Mouse (Mus musculus): ENCODE results near the gene Pak7. TPM values are rescaled to one million over a fixed set of nuclear protein-coding genes. Genes with fewer than 3 reads are reported as not detected.
A peak's percentile ranks its signal among the peaks of the same experiment; 100 is the strongest.

Gene Pak7
- 29.2 and 34.8 TPM in 2 replicates for polyA plus RNA-seq (2012; rRNA removed)

- peak within 1 kb of the TSS; percentile 53 for H3K27ac ChIP-seq (ENCODE audit: insufficient read depth, low read length)
- TF ChIP-seq POLR2A (IDR thresholded peaks at IDR 0.05; ENCODE audit: extremely low read depth, insufficient read depth, low read length), result peak; percentile 44; the same call in 1 of the 2 replicates
- TF ChIP-seq CTCF (IDR thresholded peaks at IDR 0.05; ENCODE audit: extremely low read depth, insufficient read depth, low read length), result no peak
Observed at GRCm38 (mm10) chr2:136387181-136388131, at the start of gene Pak7. Pak7 (minus strand) TSS chr2:136387967.

GRCm38 (mm10) chr2:136425561-136425960, 37.8 kb upstream of the Pak7 start:
- Histone ChIP-seq H3K4me3 (ENCODE audit: insufficient read depth, low read length) (no peak overlapping the region), H3K27ac (ENCODE audit: insufficient read depth, low read length) (no peak overlapping the region), H3K4me1 (ENCODE audit: control insufficient read depth, insufficient read depth, low read length) (no peaks in the 10 kb centered on the region)
- no peak for TF ChIP-seq POLR2A (IDR thresholded peaks at IDR 0.05; ENCODE audit: extremely low read depth, insufficient read depth, low read length)
- TF ChIP-seq CTCF (IDR thresholded peaks at IDR 0.05; ENCODE audit: extremely low read depth, insufficient read depth, low read length), result no peak

More at GRCm38 (mm10) chr2:136387181-136388131, at the start of gene Pak7:
- Histone ChIP-seq H3K4me3 (ENCODE audit: insufficient read depth, low read length) (peak within 1 kb of the TSS; percentile 89), H3K4me1 (ENCODE audit: control insufficient read depth, insufficient read depth, low read length) (no peaks in the 10 kb centered on the region)

- no peak for TF ChIP-seq CTCF (IDR thresholded peaks at IDR 0.05; ENCODE audit: extremely low read depth, insufficient read depth, low read length)
- no peak for TF ChIP-seq POLR2A (IDR thresholded peaks at IDR 0.05; ENCODE audit: extremely low read depth, insufficient read depth, low read length)
- Histone ChIP-seq H3K4me1 (ENCODE audit: control insufficient read depth, insufficient read depth, low read length) (no peaks in the 10 kb centered on the region), H3K4me3 (ENCODE audit: insufficient read depth, low read length) (no peak overlapping the region), H3K27ac (ENCODE audit: insufficient read depth, low read length) (0 out of 2 replicates have a peak overlapping the region, but pooled peaks have one; percentile 29)
Observed at GRCm38 (mm10) chr2:136419543-136419942, 31.8 kb upstream of the Pak7 start.

- H3K4me1 ChIP-seq (ENCODE audit: control insufficient read depth, insufficient read depth, low read length), result no peaks in the 10 kb centered on the region
- TF ChIP-seq CTCF (IDR thresholded peaks at IDR 0.05; ENCODE audit: extremely low read depth, insufficient read depth, low read length) (no peak), POLR2A (IDR thresholded peaks at IDR 0.05; ENCODE audit: extremely low read depth, insufficient read depth, low read length) (no peak)
- no peak overlapping the region for H3K27ac ChIP-seq (ENCODE audit: insufficient read depth, low read length)
- no peak overlapping the region for H3K4me3 ChIP-seq (ENCODE audit: insufficient read depth, low read length)
Observed at GRCm38 (mm10) chr2:136416381-136416780, 28.6 kb upstream of the Pak7 start.

- TF ChIP-seq POLR2A (IDR thresholded peaks at IDR 0.05; ENCODE audit: extremely low read depth, insufficient read depth, low read length) (no peak), CTCF (IDR thresholded peaks at IDR 0.05; ENCODE audit: extremely low read depth, insufficient read depth, low read length) (no peak)
- Histone ChIP-seq H3K27ac (ENCODE audit: insufficient read depth, low read length) (peak overlapping the region; percentile 78), H3K4me1 (ENCODE audit: control insufficient read depth, insufficient read depth, low read length) (0 out of 2 replicates have a peak, but pooled peaks cover 2% of the 10 kb centered on the region), H3K4me3 (ENCODE audit: insufficient read depth, low read length) (no peak overlapping the region)
Observed at GRCm38 (mm10) chr2:136402587-136402986, 14.8 kb upstream of the Pak7 start.

GRCm38 (mm10) chr2:136375318-136375717, 12.4 kb downstream of the Pak7 start:
- H3K27ac ChIP-seq (ENCODE audit: insufficient read depth, low read length), result no peak overlapping the region
- H3K4me3 ChIP-seq (ENCODE audit: insufficient read depth, low read length), result no peak overlapping the region
- no peak for TF ChIP-seq POLR2A (IDR thresholded peaks at IDR 0.05; ENCODE audit: extremely low read depth, insufficient read depth, low read length)
- TF ChIP-seq CTCF (IDR thresholded peaks at IDR 0.05; ENCODE audit: extremely low read depth, insufficient read depth, low read length), result no peak
- peaks cover 1% of the 10 kb centered on the region; the same call in 1 of the 2 replicates for H3K4me1 ChIP-seq (ENCODE audit: control insufficient read depth, insufficient read depth, low read length)

- Histone ChIP-seq H3K4me3 (ENCODE audit: insufficient read depth, low read length) (no peak overlapping the region), H3K4me1 (ENCODE audit: control insufficient read depth, insufficient read depth, low read length) (peaks cover 1% of the 10 kb centered on the region; the same call in 1 of the 2 replicates), H3K27ac (ENCODE audit: insufficient read depth, low read length) (no peak overlapping the region)
- TF ChIP-seq POLR2A (IDR thresholded peaks at IDR 0.05; ENCODE audit: extremely low read depth, insufficient read depth, low read length) (no peak), CTCF (IDR thresholded peaks at IDR 0.05; ENCODE audit: extremely low read depth, insufficient read depth, low read length) (no peak)
Observed at GRCm38 (mm10) chr2:136372361-136372760, 15.4 kb downstream of the Pak7 start.

GRCm38 (mm10) chr2:136351393-136352096, 36.2 kb downstream of the Pak7 start:
- Histone ChIP-seq H3K27ac (ENCODE audit: insufficient read depth, low read length) (no peak overlapping the region), H3K4me1 (ENCODE audit: control insufficient read depth, insufficient read depth, low read length) (peaks cover 8% of the 10 kb centered on the region), H3K4me3 (ENCODE audit: insufficient read depth, low read length) (no peak overlapping the region)
- no peak for TF ChIP-seq POLR2A (IDR thresholded peaks at IDR 0.05; ENCODE audit: extremely low read depth, insufficient read depth, low read length)
- TF ChIP-seq CTCF (IDR thresholded peaks at IDR 0.05; ENCODE audit: extremely low read depth, insufficient read depth, low read length), result no peak

GRCm38 (mm10) chr2:136350459-136350858, 37.3 kb downstream of the Pak7 start:
- Histone ChIP-seq H3K4me1 (ENCODE audit: control insufficient read depth, insufficient read depth, low read length) (peaks cover 8% of the 10 kb centered on the region), H3K4me3 (ENCODE audit: insufficient read depth, low read length) (no peak overlapping the region), H3K27ac (ENCODE audit: insufficient read depth, low read length) (no peak overlapping the region)
- TF ChIP-seq CTCF (IDR thresholded peaks at IDR 0.05; ENCODE audit: extremely low read depth, insufficient read depth, low read length), result no peak
- no peak for TF ChIP-seq POLR2A (IDR thresholded peaks at IDR 0.05; ENCODE audit: extremely low read depth, insufficient read depth, low read length)

Measured in cortical plate, adult 2 months (tissue).